20 mouse cellular contexts compared by ENCODE assay signal in genomic region chr16:17865293-17865692, GRCm38 (mm10). TPM values are rescaled to one million over a fixed set of nuclear protein-coding genes. Genes with fewer than 3 reads are reported as not detected.
"Had no signal": no experiment of that assay in that cellular context is flagged by ENCODE, and none has a peak within 500 bp of the region (broad histone marks: within the 10 kb centered on the region; RNA-seq: fewer than 3 reads in every experiment).

No protein-coding gene starts in this region.

- H3K9ac ChIP-seq: limb, embryonic 12.5 days; liver, embryonic 13.5 days; liver, postnatal 0 days; lung, embryonic 15.5 days; midbrain, embryonic 15.5 days; neural tube, embryonic 12.5 days had no signal

- H3K4me1 ChIP-seq: limb, embryonic 12.5 days; lung, embryonic 15.5 days; neural tube, embryonic 12.5 days had no signal

- H3K4me3 ChIP-seq: limb, embryonic 12.5 days; liver, embryonic 13.5 days; lung, embryonic 15.5 days; megakaryocyte, embryonic 14.5 days; midbrain, embryonic 15.5 days; neural tube, embryonic 12.5 days had no signal

- H3K27me3 ChIP-seq: limb, embryonic 12.5 days; liver, embryonic 13.5 days; lung, embryonic 15.5 days; megakaryocyte, embryonic 14.5 days; midbrain, embryonic 15.5 days; neural tube, embryonic 12.5 days had no signal

- H3K27ac ChIP-seq: limb, embryonic 12.5 days; liver, embryonic 13.5 days; lung, embryonic 15.5 days; macrophage; midbrain, embryonic 15.5 days; neural tube, embryonic 12.5 days had no signal

- H3K36me3 ChIP-seq: midbrain, embryonic 15.5 days had no signal

- H3K4me2 ChIP-seq: limb, embryonic 12.5 days; liver, embryonic 13.5 days; lung, embryonic 15.5 days; midbrain, embryonic 11.5 days; midbrain, embryonic 15.5 days; neural tube, embryonic 12.5 days had no signal

- H3K9me3 ChIP-seq: limb, embryonic 12.5 days; liver, embryonic 13.5 days; lung, embryonic 15.5 days; megakaryocyte, embryonic 14.5 days; midbrain, embryonic 15.5 days; neural tube, embryonic 12.5 days had no signal

- DNase-seq: liver; liver, embryonic 13.5 days; liver, postnatal 0 days; lung, postnatal 14 days; right cerebral cortex, postnatal 4 days; spleen, adult 18-20 months; thymus, postnatal 36 days had no signal

- ATAC-seq: midbrain, embryonic 15.5 days had no signal

RNA-seq across cellular contexts. Expression of gene Gm20518, which starts 26.2 kb away (rescaled TPM):
- polyA plus RNA-seq: liver, postnatal 0 days; macrophage had no signal

RNA-seq across cellular contexts. Expression of gene Tssk1, which starts 28.7 kb away (rescaled TPM):
- total RNA-seq: left cerebral cortex, postnatal 36 days; neutrophil, adult 5-6 weeks had no signal
- polyA plus RNA-seq: kidney, embryonic 14.5 days; limb, embryonic 12.5 days; liver, embryonic 13.5 days; macrophage; midbrain, embryonic 11.5 days; midbrain, embryonic 15.5 days had no signal

RNA-seq across cellular contexts. Expression of gene B830017H08Rik, which starts 32.4 kb away (rescaled TPM):
- total RNA-seq: monocyte, adult 5-6 weeks; neutrophil, adult 5-6 weeks had no signal
- polyA plus RNA-seq: kidney, embryonic 14.5 days; liver, embryonic 13.5 days; liver, postnatal 0 days; lung, embryonic 15.5 days; macrophage; stomach, embryonic 14.5 days; thymus, postnatal 0 days had no signal
